Mouse (Mus musculus) liver, postnatal 0 days (tissue): Measurements from ENCODE around the gene Wscd2.

Experiments used
- CTCF ChIP-seq: sonication (generic); IDR thresholded peaks from 2 replicates; pipeline ENCODE4 v1.5.1; 2016; ENCODE audit warnings: antibody characterized with exemption, low read depth
- EP300 ChIP-seq: IDR thresholded peaks from 2 replicates; pipeline ENCODE4 v1.6.1; 2016; ENCODE audit warnings: antibody characterized with exemption, low read depth, mild to moderate bottlenecking

- TF ChIP-seq CTCF = no peak
- no peak for TF ChIP-seq EP300
Observed at GRCm38 (mm10) chr5:113625068-113625467, 134.9 kb downstream of the Wscd2 start.
